Mouse (Mus musculus) monocyte, adult 2 months (primary cell): ENCODE results near the gene Pgk2.
"Not testable (repeated sequence)": the region's sequence is repeated elsewhere in the genome, so short reads cannot be mapped to it uniquely, and the experiment has no call there.

Experiments used
- DNase-seq, 2 experiments: peaks; one replicate each; pipeline ENCODE4 v3.0.0; 2022; ENCODE audit warnings: low spot score in 2 of 2, low read depth in 1 of 2

Pgk2 gene

DNA sequence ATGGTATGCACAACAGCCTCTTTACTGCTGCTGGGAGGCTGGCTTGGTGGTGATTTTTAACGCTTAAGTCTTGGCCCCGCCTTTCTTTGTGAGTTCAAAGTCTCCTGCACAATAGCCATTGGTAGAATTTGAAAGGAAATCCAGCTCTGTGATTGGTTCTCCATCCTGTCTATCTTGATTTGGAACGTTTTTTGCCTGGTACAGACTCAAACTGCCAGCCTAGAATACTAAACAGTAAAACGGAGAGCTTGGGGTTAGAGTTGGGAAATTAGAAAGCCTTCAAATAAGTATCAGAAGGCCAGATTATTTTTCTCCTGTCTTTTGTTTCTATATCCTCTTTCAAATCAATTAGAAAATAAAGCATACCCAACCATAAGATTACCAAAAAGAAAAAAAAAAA lies at the start of gene Pgk2:
Pgk2 (minus strand) TSS at position 101 of the 400 bp plus-strand sequence.
- DNase-seq = no peak

GRCm38 (mm10) chr17:40252487-40252886 lies 44.0 kb upstream of the Pgk2 start:
- no peak for DNase-seq

- DNase-seq = no peak
Measured at GRCm38 (mm10) chr17:40242135-40242534, 33.7 kb upstream of the Pgk2 start, which contains the start of gene Crisp3. TSS of gene Crisp3 (minus strand) at chr17:40242288.

GRCm38 (mm10) chr17:40201803-40202202 lies 6.6 kb downstream of the Pgk2 start:
- DNase-seq = not testable (repeated sequence)

- not testable (repeated sequence) for DNase-seq
Measured at GRCm38 (mm10) chr17:40190192-40190591, 18.2 kb downstream of the Pgk2 start.

DNA sequence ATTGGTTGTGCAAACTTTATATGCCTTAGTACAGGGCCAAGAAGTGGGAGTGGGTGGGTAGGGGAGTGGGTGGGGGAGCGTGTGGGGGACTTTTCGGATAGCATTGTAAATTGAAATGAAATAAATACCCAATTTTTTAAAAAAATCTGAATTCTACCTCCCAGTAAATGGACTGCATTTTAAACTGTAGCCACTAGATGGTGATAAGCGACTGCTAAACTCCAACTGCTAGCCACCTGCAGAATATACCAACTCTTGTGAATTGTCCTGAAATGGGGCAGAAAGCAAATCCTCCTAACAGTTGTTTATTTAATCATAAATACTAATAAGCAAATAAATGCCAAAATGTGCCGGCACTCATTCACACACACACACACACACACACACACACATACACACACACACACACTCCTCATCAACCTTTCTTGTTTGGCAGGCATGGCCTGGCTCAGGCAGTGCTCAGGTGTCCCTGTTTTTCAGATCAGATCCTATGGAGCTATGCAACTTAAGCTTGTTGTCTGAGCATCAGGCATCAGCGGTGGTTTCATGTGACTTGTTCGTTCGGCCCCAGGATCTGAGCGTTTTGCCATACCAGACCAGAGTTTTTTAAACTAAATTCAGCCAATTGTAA lies 50.6 kb downstream of the Pgk2 start:
- DNase-seq = not testable (repeated sequence)
